Mouse (Mus musculus) megakaryocyte, embryonic 14.5 days (primary cell): ENCODE measurements around the gene Gm11213. TPM values are rescaled to one million over a fixed set of nuclear protein-coding genes. Genes with fewer than 3 reads are reported as not detected.

ENCODE experiments used
- H3K27me3 ChIP-seq: replicated peaks from 2 replicates; pipeline ENCODE3; 2012; ENCODE audit warnings: inconsistent platforms
- H3K36me3 ChIP-seq: replicated peaks from 2 replicates; pipeline ENCODE3; 2012; ENCODE audit warnings: low read length, inconsistent platforms, mixed read lengths
- H3K4me1 ChIP-seq: 2 replicates; pipeline ENCODE4 v1.6.1; 2012; ENCODE audit warnings: inconsistent platforms
- H3K4me3 ChIP-seq: replicated peaks from 2 replicates; pipeline ENCODE3; 2012; ENCODE audit warnings: moderate library complexity, mild to moderate bottlenecking, inconsistent platforms
- H3K9me3 ChIP-seq: 2 replicates; pipeline ENCODE4 v1.6.1; 2012; ENCODE audit warnings: inconsistent platforms
- FLI1 ChIP-seq: IDR thresholded peaks from 2 replicates; pipeline ENCODE4 v1.6.1; 2012; ENCODE audit warnings: low read length, inconsistent platforms, mixed read lengths
- GATA1 ChIP-seq: IDR thresholded peaks from 3 replicates; pipeline ENCODE4 v1.6.1; 2012; ENCODE audit warnings: mixed read lengths, low read length, inconsistent platforms, borderline replicate concordance
- polyA plus RNA-seq: library from polyadenylated mRNA; stranded (reverse); fragments of >175 nt; gene quantifications from 2 replicates; pipeline ENCODE4 v1.2.3, GENCODE M21; 2012; ENCODE audit warnings: low replicate concordance; ENCODE audit not compliant: insufficient read depth

Gm11213 gene
- polyA plus RNA-seq, 1 experiment, result not detected

GRCm38 (mm10) chr4:63560079-63560478, 45.0 kb downstream of the Gm11213 start:
- H3K4me1 ChIP-seq, result peaks cover 62% of the 10 kb centered on the region
- H3K4me3 ChIP-seq, result peak overlapping the region; percentile 92
- no peak for TF ChIP-seq GATA1
- no peak for TF ChIP-seq FLI1
- peaks cover 42% of the 10 kb centered on the region for H3K36me3 ChIP-seq
- peaks cover 32% of the 10 kb centered on the region for H3K27me3 ChIP-seq
- H3K9me3 ChIP-seq, result no peaks in the 10 kb centered on the region

- Histone ChIP-seq H3K4me3 (peak overlapping the region; percentile 92), H3K27me3 (peaks cover 30% of the 10 kb centered on the region), H3K9me3 (no peaks in the 10 kb centered on the region), H3K4me1 (peaks cover 62% of the 10 kb centered on the region), H3K36me3 (peaks cover 42% of the 10 kb centered on the region)
- no peak for TF ChIP-seq GATA1
- TF ChIP-seq FLI1, result no peak
These were observed 45.8 kb downstream of the Gm11213 start for GRCm38 (mm10) chr4:63559127-63559697.

GRCm38 (mm10) chr4:63558407-63559081, 46.5 kb downstream of the Gm11213 start, which contains the start of gene Tmem268:
Gene Tmem268 (plus strand): TSS chr4:63558781.
- peaks cover 62% of the 10 kb centered on the region for H3K4me1 ChIP-seq
- no peaks in the 10 kb centered on the region for H3K9me3 ChIP-seq
- H3K27me3 ChIP-seq, result peaks cover 30% of the 10 kb centered on the region
- peaks cover 41% of the 10 kb centered on the region for H3K36me3 ChIP-seq
- TF ChIP-seq GATA1, result no peak
- TF ChIP-seq FLI1, result no peak
- H3K4me3 ChIP-seq, result peak within 1 kb of the TSS; percentile 92

DNA sequence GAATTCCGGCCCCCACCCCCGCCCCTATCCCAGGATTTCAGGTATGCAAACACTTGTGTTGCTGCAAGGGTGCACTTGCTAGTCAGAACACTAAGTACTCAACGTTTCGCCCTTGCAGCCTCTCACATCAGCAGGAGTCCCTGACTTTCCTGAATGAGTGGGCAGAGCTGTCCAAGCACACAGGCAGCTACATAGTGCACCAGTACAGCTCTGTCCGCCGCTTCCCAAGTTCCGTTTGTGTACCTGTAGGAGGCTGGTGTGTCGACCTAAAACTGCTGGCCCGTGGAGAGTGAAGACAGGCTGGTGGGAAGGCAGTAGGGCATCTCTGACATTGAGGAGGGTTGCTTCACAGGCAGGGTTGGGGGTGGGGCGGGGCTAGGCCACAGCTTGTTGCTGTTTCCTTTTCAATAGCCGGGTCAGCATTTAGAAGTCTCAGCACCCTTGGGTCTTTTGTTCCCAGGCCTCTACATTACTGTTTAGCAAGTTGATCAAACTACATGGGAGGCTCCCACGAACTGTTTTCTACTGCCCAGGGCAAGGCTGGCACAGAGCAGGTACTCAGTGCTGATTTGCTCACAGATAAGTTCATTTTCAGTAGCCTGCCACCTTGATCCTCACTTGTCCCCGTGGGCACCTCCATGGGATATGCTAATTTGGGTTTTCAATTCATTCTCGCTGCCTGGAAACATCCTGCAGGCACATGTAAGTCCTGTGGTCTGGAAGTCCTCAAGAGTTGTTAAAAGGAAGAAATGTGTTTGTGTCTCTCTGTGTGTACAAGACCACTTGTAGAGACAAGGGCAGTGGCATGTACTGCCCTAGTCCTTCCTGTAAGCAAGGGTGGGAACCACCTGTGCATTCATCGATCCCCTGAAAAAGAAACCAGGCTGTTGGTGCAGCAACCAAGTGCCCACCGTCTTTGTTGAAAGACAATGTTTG, 47.7 kb downstream of the Gm11213 start:
- H3K4me3 ChIP-seq, result peak overlapping the region; percentile 92
- H3K9me3 ChIP-seq, result no peaks in the 10 kb centered on the region
- peaks cover 44% of the 10 kb centered on the region for H3K36me3 ChIP-seq
- TF ChIP-seq FLI1, result no peak
- no peak for TF ChIP-seq GATA1
- peaks cover 58% of the 10 kb centered on the region for H3K4me1 ChIP-seq
- H3K27me3 ChIP-seq, result peaks cover 27% of the 10 kb centered on the region

- Histone ChIP-seq H3K36me3 (peaks cover 52% of the 10 kb centered on the region), H3K9me3 (no peaks in the 10 kb centered on the region), H3K4me1 (peaks cover 51% of the 10 kb centered on the region), H3K27me3 (peaks cover 25% of the 10 kb centered on the region), H3K4me3 (no peak overlapping the region)
- no peak for TF ChIP-seq FLI1
- no peak for TF ChIP-seq GATA1
These were observed 48.4 kb downstream of the Gm11213 start for GRCm38 (mm10) chr4:63556665-63557064.

DNA sequence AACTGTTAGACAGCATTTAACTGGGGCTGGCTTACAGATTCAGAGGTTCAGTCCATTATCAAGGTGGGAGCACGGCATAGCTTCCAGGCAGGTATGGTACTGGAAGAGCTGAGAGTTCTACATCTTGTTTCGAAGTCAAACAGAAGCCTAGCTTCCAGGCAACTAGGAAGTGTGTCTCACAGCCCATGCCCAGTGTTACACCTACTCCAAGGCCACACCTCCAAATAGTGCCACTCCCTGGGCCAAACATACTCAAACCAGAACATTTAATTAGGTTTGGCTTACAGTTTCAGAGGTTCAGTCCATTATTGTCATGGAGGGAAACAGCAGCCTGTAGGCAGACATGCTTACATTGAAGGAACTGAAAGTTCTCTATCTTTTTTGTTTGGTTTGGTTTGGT, 50.0 kb downstream of the Gm11213 start:
- H3K27me3 ChIP-seq, result peaks cover 10% of the 10 kb centered on the region
- no peak overlapping the region for H3K4me3 ChIP-seq
- no peaks in the 10 kb centered on the region for H3K9me3 ChIP-seq
- peaks cover 64% of the 10 kb centered on the region for H3K36me3 ChIP-seq
- H3K4me1 ChIP-seq, result peaks cover 37% of the 10 kb centered on the region
- TF ChIP-seq FLI1 (no peak), GATA1 (no peak)

DNA sequence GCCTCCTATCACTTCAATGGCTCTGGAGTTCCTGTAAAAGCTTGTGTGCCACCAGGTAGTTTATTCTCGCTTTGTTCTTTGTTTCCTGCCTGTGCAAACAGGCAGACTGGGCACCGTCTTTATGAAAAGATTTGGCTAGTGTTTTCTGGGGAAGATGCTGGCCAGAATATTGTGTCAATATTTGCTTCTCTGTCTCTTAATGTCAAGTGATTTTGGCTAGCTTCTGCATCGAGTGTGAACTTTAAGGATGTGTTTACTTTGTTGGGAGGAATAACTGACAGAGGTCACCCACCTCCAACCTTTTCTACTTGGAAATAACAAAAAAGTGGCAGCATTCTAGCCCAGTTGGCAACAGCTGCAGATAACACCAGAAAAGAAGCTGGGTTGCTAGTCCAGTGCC, 50.4 kb downstream of the Gm11213 start:
- peaks cover 32% of the 10 kb centered on the region for H3K4me1 ChIP-seq
- H3K27me3 ChIP-seq, result peaks cover 5% of the 10 kb centered on the region
- H3K36me3 ChIP-seq, result peaks cover 67% of the 10 kb centered on the region
- no peak overlapping the region for H3K4me3 ChIP-seq
- TF ChIP-seq GATA1 (no peak), FLI1 (no peak)
- no peaks in the 10 kb centered on the region for H3K9me3 ChIP-seq

DNA sequence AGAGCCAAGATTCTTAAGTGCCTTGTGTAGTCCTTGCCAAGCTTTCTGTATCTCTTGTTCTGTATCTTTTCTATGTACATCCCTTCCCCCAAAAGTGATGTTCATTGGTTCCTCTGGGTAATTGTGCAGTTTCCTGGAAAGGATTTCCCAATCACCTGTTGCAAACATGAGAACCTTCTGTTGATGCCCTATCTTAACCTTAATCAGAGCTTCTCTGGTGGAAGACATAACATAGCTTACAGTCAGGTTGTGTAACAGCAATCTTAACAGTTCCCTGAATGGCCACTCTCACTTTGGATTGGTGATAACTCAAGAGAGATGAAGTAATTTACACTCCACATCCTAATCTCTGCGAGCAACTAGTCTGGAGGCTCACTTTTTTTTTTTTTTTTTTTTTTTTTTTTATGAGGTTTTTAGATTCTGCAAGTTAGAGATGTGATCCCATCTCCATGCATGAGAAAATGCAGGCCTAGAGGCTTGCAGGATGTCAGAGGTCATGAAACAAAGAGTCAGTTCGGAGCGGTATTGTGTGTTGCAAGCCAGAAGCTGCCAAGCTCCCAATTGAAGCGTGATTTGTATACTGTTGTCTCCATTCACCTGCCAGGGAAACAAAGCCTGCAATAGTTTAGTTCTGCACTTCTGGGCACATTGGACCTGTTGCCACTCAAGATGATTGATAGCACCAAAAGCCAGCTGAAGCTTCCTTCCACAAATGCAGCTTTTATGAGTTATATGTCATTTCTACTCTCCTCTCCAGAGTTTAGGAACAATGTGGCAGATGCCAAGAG, 51.1 kb downstream of the Gm11213 start:
- TF ChIP-seq FLI1 (no peak), GATA1 (no peak)
- no peaks in the 10 kb centered on the region for H3K9me3 ChIP-seq
- peaks cover 26% of the 10 kb centered on the region for H3K4me1 ChIP-seq
- H3K4me3 ChIP-seq, result no peak overlapping the region
- H3K36me3 ChIP-seq, result peaks cover 73% of the 10 kb centered on the region
- H3K27me3 ChIP-seq, result no peaks in the 10 kb centered on the region

DNA sequence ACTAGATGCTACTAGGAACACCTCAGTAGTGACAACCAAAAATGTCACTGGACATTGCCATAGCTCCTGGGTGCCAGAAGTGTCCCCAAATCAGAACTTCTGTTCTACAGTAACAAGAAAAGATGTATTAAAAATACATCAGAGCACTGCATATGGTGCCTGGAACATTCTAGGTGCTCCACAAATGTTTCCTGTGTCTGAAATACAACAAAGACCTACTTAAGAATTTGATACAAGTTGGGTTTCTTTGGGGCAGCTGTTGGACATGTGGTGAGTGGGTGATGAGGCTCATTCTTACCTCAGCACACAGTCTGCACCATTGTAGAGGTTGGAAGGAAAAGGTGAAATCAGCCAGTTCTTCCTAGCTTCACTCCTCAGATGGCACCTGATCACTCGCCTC, 52.2 kb downstream of the Gm11213 start:
- peaks cover 84% of the 10 kb centered on the region for H3K36me3 ChIP-seq
- TF ChIP-seq FLI1 (no peak), GATA1 (no peak)
- H3K4me3 ChIP-seq, result no peak overlapping the region
- no peaks in the 10 kb centered on the region for H3K27me3 ChIP-seq
- peaks cover 23% of the 10 kb centered on the region for H3K4me1 ChIP-seq
- H3K9me3 ChIP-seq, result no peaks in the 10 kb centered on the region
